Mouse (Mus musculus) MEL (cell line): ENCODE results near the gene Mylip. TPM values are rescaled to one million over a fixed set of nuclear protein-coding genes. Genes with fewer than 3 reads are reported as not detected.
A peak's percentile ranks its signal among the peaks of the same experiment; 100 is the strongest.

Experiments
- DNase-seq: peaks from one replicate; pipeline ENCODE4 v3.0.0; 2011; ENCODE audit warnings: low read depth, low spot score
- H3K27ac ChIP-seq: 2 replicates; pipeline ENCODE4 v1.5.1; 2012; ENCODE audit warnings: low read depth, mild to moderate bottlenecking, control low read depth, low read length, moderate library complexity; ENCODE audit not compliant: control insufficient read depth
- H3K27me3 ChIP-seq, 2 experiments: fragments of 150-350 bp in 1 of 2; sonication (generic) in 1 of 2; 2 replicates each; pipeline ENCODE4 v1.6.1; 2012; ENCODE audit warnings: low read length in 2 of 2, mild to moderate bottlenecking in 2 of 2, improper control_type of control experiment in 1 of 2, moderate library complexity in 1 of 2; ENCODE audit not compliant: insufficient read depth in 2 of 2, control insufficient read depth in 1 of 2
- H3K36me3 ChIP-seq, 2 experiments: 2 replicates each; pipeline ENCODE4 v1.6.1; 2012 to 2014; ENCODE audit warnings: low read length in 2 of 2, improper control_type of control experiment in 1 of 2, inconsistent platforms in 1 of 2, mild to moderate bottlenecking in 1 of 2; ENCODE audit not compliant: insufficient read depth in 2 of 2, control insufficient read depth in 1 of 2
- H3K4me1 ChIP-seq, 2 experiments: fragments of 150-350 bp in 1 of 2; sonication (generic) in 1 of 2; 2 replicates each; pipeline ENCODE4 v1.6.1; 2012; ENCODE audit warnings: low read length in 2 of 2, improper control_type of control experiment in 1 of 2, mild to moderate bottlenecking in 1 of 2; ENCODE audit not compliant: insufficient read depth in 2 of 2, control insufficient read depth in 1 of 2
- H3K4me3 ChIP-seq, 2 experiments: fragments of 150-350 bp in 1 of 2; sonication (generic) in 1 of 2; 2 replicates each; pipeline ENCODE4 v1.5.1; 2012; ENCODE audit warnings: low read depth in 2 of 2, low read length in 2 of 2, mild to moderate bottlenecking in 2 of 2, moderate library complexity in 2 of 2, control low read depth in 1 of 2, improper control_type of control experiment in 1 of 2; ENCODE audit not compliant: control insufficient read depth in 1 of 2, insufficient read depth in 1 of 2
- H3K79me2 ChIP-seq: 2 replicates; pipeline ENCODE4 v1.6.1; 2012; ENCODE audit warnings: mild to moderate bottlenecking, low read length, moderate library complexity; ENCODE audit not compliant: control insufficient read depth, poor library complexity, insufficient read depth
- H3K9ac ChIP-seq: 2 replicates; pipeline ENCODE4 v1.6.1; 2012; ENCODE audit warnings: low read depth, mild to moderate bottlenecking, control low read depth, low read length, moderate library complexity; ENCODE audit not compliant: control insufficient read depth, poor library complexity, severe bottlenecking
- H3K9me3 ChIP-seq: fragments of 150-350 bp; sonication (generic); replicated peaks from 2 replicates; pipeline ENCODE4 v1.6.1; 2012; ENCODE audit warnings: mild to moderate bottlenecking, low read length, improper control_type of control experiment, moderate library complexity; ENCODE audit not compliant: insufficient read depth
- BHLHE40 ChIP-seq: IDR thresholded peaks from 2 replicates; pipeline ENCODE4 v1.6.1; 2012; ENCODE audit warnings: low read depth, mild to moderate bottlenecking, inconsistent platforms, low read length, improper control_type of control experiment, borderline replicate concordance
- CHD1 ChIP-seq: IDR thresholded peaks from 2 replicates; pipeline ENCODE4 v1.6.1; 2012; ENCODE audit warnings: low read depth, mild to moderate bottlenecking, inconsistent platforms, low read length, improper control_type of control experiment
- CTCF ChIP-seq, 3 experiments: IDR thresholded peaks in 2 of 3; conservative IDR thresholded peaks in 1 of 3; 2 replicates each; pipeline ENCODE4 v1.5.1; 2011 to 2012; ENCODE audit warnings: low read length in 3 of 3, low read depth in 2 of 3, mild to moderate bottlenecking in 2 of 3, improper control_type of control experiment in 1 of 3, inconsistent platforms in 1 of 3, mixed read lengths in 1 of 3, moderate library complexity in 1 of 3; ENCODE audit not compliant: control insufficient read depth in 1 of 3, insufficient read depth in 1 of 3, poor library complexity in 1 of 3, severe bottlenecking in 1 of 3
- EP300 ChIP-seq, 2 experiments: IDR thresholded peaks; 2 replicates each; pipeline ENCODE4 v1.6.1; 2011; ENCODE audit warnings: improper control_type of control experiment in 2 of 2, low read length in 2 of 2, low read depth in 1 of 2, mild to moderate bottlenecking in 1 of 2
- ETS1 ChIP-seq: IDR thresholded peaks from 2 replicates; pipeline ENCODE4 v1.6.1; 2012; ENCODE audit warnings: low read depth, mild to moderate bottlenecking, inconsistent platforms, low read length, improper control_type of control experiment, moderate library complexity
- GATA1 ChIP-seq: IDR thresholded peaks from 2 replicates; pipeline ENCODE4 v1.6.1; 2011; ENCODE audit warnings: low read depth, low read length, improper control_type of control experiment
- HCFC1 ChIP-seq: IDR thresholded peaks from 2 replicates; pipeline ENCODE4 v1.6.1; 2012; ENCODE audit warnings: low read depth, mild to moderate bottlenecking, inconsistent platforms, low read length, improper control_type of control experiment, moderate library complexity
- MAX ChIP-seq: IDR thresholded peaks from 2 replicates; pipeline ENCODE4 v1.6.1; 2011; ENCODE audit warnings: low read length, improper control_type of control experiment
- MXI1 ChIP-seq: IDR thresholded peaks from 2 replicates; pipeline ENCODE4 v1.6.1; 2011; ENCODE audit warnings: mild to moderate bottlenecking, low read depth, low read length, improper control_type of control experiment
- MYC ChIP-seq: IDR thresholded peaks from 2 replicates; pipeline ENCODE4 v1.6.1; 2011; ENCODE audit warnings: low read depth, mild to moderate bottlenecking, low read length, improper control_type of control experiment, moderate library complexity
- SMC3 ChIP-seq: IDR thresholded peaks from 2 replicates; pipeline ENCODE4 v1.6.1; 2011; ENCODE audit warnings: low read depth, low read length, improper control_type of control experiment
- TAL1 ChIP-seq: IDR thresholded peaks from 2 replicates; pipeline ENCODE4 v1.6.1; 2012; ENCODE audit warnings: mild to moderate bottlenecking, inconsistent platforms, low read length, moderate library complexity, mixed read lengths
- TCF12 ChIP-seq: IDR thresholded peaks from 2 replicates; pipeline ENCODE4 v1.6.1; 2014; ENCODE audit warnings: low read depth, mild to moderate bottlenecking, inconsistent platforms, low read length, improper control_type of control experiment, moderate library complexity
- UBTF ChIP-seq: IDR thresholded peaks from 2 replicates; pipeline ENCODE4 v1.6.1; 2012; ENCODE audit warnings: low read depth, mild to moderate bottlenecking, inconsistent platforms, low read length, improper control_type of control experiment, moderate library complexity, borderline replicate concordance; ENCODE audit not compliant: insufficient read depth
- USF1 ChIP-seq: IDR thresholded peaks from 2 replicates; pipeline ENCODE4 v1.6.1; 2014; ENCODE audit warnings: low read depth, mild to moderate bottlenecking, inconsistent platforms, low read length, improper control_type of control experiment, moderate library complexity
- ZC3H11A ChIP-seq: IDR thresholded peaks from 2 replicates; pipeline ENCODE4 v1.6.1; 2012; ENCODE audit warnings: low read depth, mild to moderate bottlenecking, inconsistent platforms, low read length, improper control_type of control experiment
- polyA plus RNA-seq, 2 experiments: library from polyadenylated mRNA; stranded (reverse) in 1 of 2; unstranded in 1 of 2; fragments of >175 nt in 1 of 2; fragments of >200 nt in 1 of 2; gene quantifications; 2 replicates each; pipeline versions ENCODE4 v1.2.1 to v1.2.4; 2012; ENCODE audit warnings: low replicate concordance in 2 of 2, low read depth in 1 of 2; ENCODE audit not compliant: insufficient read length in 2 of 2, insufficient read depth in 1 of 2, missing spikeins in 1 of 2
- total RNA-seq: library from RNA; depleted of rRNA; stranded (reverse); fragments of 300-350 nt; gene quantifications from 2 replicates; pipeline ENCODE4 v1.2.3, GENCODE M21; 2012

Gene Mylip
- total and polyA plus RNA-seq, 3 experiments: 1.4 to 7.6 TPM; not detected in 1

DNA sequence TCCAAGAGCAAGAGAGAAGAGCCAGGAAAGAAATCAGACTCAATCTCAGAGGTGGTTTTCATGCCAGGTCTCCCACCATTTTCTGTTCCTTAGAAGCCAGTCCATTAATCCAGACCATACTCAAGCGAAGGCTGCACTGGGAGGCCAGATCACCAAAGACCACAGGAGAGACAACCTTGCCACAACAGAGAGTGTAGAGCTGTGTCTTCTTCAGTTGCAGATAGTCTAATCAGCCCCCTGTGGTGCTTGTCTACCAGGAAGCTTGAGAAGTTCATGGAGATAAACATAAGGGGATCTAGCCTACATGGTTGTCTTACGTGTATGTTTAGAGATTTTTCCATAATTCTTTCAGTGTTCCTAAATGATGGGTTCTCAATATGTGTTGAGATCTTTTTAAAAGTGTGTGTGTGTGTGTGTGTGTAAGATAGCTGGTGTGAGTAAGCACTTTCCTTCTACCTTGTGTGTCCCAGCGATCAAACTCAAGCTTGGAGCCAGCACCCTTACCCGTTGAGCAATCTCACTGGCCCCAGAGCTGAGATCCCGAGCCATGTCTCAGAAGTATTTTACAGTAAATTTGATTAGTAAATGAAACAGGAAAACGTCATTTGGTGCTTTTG, 15.8 kb downstream of the Mylip start:
- H3K79me2 ChIP-seq: no peaks in the 10 kb centered on the region
- peak; percentile 32 for DNase-seq
- H3K27me3 ChIP-seq: no peaks in the 10 kb centered on the region
- no peak overlapping the region for H3K4me3 ChIP-seq
- TF ChIP-seq ZC3H11A: no peak
- no peaks in the 10 kb centered on the region for H3K9me3 ChIP-seq
- peak overlapping the region; percentile 11; the same call in 1 of the 2 replicates for H3K27ac ChIP-seq
- peaks cover 4 to 34% of the 10 kb centered on the region in 2 experiments for H3K36me3 ChIP-seq
- no peak overlapping the region for H3K9ac ChIP-seq
- H3K4me1 ChIP-seq: peaks cover 19 to 32% of the 10 kb centered on the region in 2 experiments

DNA sequence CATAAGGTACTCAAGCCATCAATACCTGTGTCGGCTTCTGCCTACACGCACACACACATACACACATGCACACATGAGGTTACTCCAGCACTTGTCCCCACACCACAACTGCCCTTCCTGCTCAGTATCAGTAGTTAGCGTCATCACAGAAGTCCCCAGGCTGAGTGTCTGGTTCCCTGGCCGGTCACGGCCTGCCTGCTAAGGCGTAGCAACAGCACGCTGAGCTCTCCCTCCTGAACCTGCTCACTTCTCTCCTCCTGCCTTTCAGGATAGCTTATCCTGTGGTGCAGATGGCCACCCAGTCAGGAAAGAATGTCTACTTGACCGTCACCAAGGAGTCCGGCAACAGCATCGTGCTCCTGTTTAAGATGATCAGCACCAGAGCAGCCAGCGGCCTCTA, 16.7 kb downstream of the Mylip start:
- no peak for TF ChIP-seq MAX
- Histone ChIP-seq H3K27ac (peak overlapping the region; percentile 1; the same call in 1 of the 2 replicates), H3K79me2 (no peaks in the 10 kb centered on the region), H3K36me3 (peaks cover 8 to 41% of the 10 kb centered on the region in 2 experiments), H3K27me3 (no peaks in the 10 kb centered on the region), H3K9ac (no peak overlapping the region), H3K4me3 (no peak overlapping the region), H3K9me3 (no peaks in the 10 kb centered on the region), H3K4me1 (peaks cover 19 to 40% of the 10 kb centered on the region in 2 experiments)
- DNase-seq: no peak

DNA sequence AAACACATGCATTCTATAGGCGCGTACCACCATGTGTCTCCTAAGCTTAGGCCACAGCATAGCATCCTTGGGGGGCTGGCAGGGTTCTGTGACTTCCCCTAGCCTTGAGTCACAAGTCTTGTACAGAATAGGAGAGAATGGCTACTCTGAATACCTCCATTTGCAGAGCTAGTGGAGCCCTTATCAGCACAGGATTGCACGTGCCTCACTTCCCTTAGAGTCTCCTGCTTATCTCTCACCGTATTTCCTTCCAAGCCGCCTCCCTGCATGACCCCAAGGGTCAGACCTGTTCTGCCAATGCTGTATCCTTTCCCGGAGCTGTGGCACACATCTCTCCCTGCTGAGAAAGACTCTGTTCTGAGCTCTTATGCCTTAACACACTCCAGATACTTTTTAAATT, 17.2 kb downstream of the Mylip start:
- TF ChIP-seq CHD1 (no peak), CTCF (IDR thresholded peaks at IDR 0.05 in 2 of 3, conservative IDR thresholded peaks at IDR 0.05 in 1 of 3; ENCODE audit: control insufficient read depth in 1 of 3, insufficient read depth in 1 of 3, low read depth in 2 of 3, low read length in 3 of 3, poor library complexity in 1 of 3, severe bottlenecking in 1 of 3) (no peak), ZC3H11A (no peak), MAX (0 out of 2 replicates have a peak, but pooled peaks have one; percentile 60), TCF12 (peak; percentile 77; the same call in 1 of the 2 replicates), MYC (peak; percentile 78), EP300 (IDR thresholded peaks at IDR 0.05; ENCODE audit: low read depth in 1 of 2, low read length in 2 of 2) (peak; percentile 66 to 72), USF1 (peak; percentile 40; the same call in 1 of the 2 replicates), GATA1 (peak; percentile 86), BHLHE40 (peak; percentile 99), HCFC1 (no peak), UBTF (no peak), SMC3 (no peak), ETS1 (peak; percentile 48; the same call in 1 of the 2 replicates), TAL1 (peak; percentile 70), MXI1 (peak; percentile 51; the same call in 1 of the 2 replicates)
- Histone ChIP-seq H3K9ac (no peak overlapping the region), H3K9me3 (no peaks in the 10 kb centered on the region), H3K4me1 (peaks cover 19 to 41% of the 10 kb centered on the region in 2 experiments), H3K27me3 (no peaks in the 10 kb centered on the region), H3K36me3 (peaks cover 8 to 41% of the 10 kb centered on the region in 2 experiments), H3K79me2 (no peaks in the 10 kb centered on the region), H3K27ac (peak overlapping the region; percentile 1; the same call in 1 of the 2 replicates), H3K4me3 (no peak overlapping the region)
- peak; percentile 41 for DNase-seq
